Mouse (Mus musculus) CH12.LX (cell line): ENCODE results near the gene Pdp2. TPM values are rescaled to one million over a fixed set of nuclear protein-coding genes. Genes with fewer than 3 reads are reported as not detected.

Experiments used
- DNase-seq: peaks from one replicate; pipeline ENCODE4 v3.0.0-alpha.2; 2013; ENCODE audit errors: extremely low read depth
- H3K27ac ChIP-seq: 2 replicates; pipeline ENCODE4 v1.5.1; 2012; ENCODE audit warnings: low read depth, mild to moderate bottlenecking, control low read depth, moderate library complexity; ENCODE audit not compliant: insufficient read depth
- H3K27me3 ChIP-seq: replicated peaks from 2 replicates; pipeline ENCODE3; 2012; ENCODE audit warnings: inconsistent platforms
- H3K36me3 ChIP-seq, 2 experiments: replicated peaks in 1 of 2; 2 replicates each; pipeline versions ENCODE3 to v1.6.1; 2012; ENCODE audit warnings: inconsistent platforms in 1 of 2, low read length in 1 of 2, mild to moderate bottlenecking in 1 of 2, mixed read lengths in 1 of 2, moderate library complexity in 1 of 2; ENCODE audit not compliant: control insufficient read depth in 1 of 2, insufficient read depth in 1 of 2
- H3K4me1 ChIP-seq, 2 experiments: 2 replicates each; pipeline ENCODE4 v1.6.1; 2012; ENCODE audit warnings: inconsistent platforms in 1 of 2, moderate library complexity in 1 of 2; ENCODE audit not compliant: insufficient read depth in 2 of 2, control insufficient read depth in 1 of 2
- H3K4me2 ChIP-seq: 2 replicates; pipeline ENCODE4 v1.6.1; 2012; ENCODE audit warnings: low read depth, mild to moderate bottlenecking, control low read depth; ENCODE audit not compliant: poor library complexity, insufficient read depth, severe bottlenecking
- H3K4me3 ChIP-seq, 3 experiments: fragments of 150-350 bp in 1 of 3; sonication (generic) in 1 of 3; replicated peaks in 1 of 3; 2 replicates each; pipeline versions ENCODE3 to v1.5.1; 2011 to 2012; ENCODE audit warnings: low read depth in 2 of 3, low read length in 2 of 3, mild to moderate bottlenecking in 2 of 3, moderate library complexity in 2 of 3, control low read depth in 1 of 3, improper control_type of control experiment in 1 of 3, inconsistent platforms in 1 of 3, mixed read lengths in 1 of 3; ENCODE audit not compliant: poor library complexity in 1 of 3
- H3K79me2 ChIP-seq: replicated peaks from 2 replicates; pipeline ENCODE4 v1.6.1; 2012; ENCODE audit warnings: mild to moderate bottlenecking, moderate library complexity; ENCODE audit not compliant: control insufficient read depth, poor library complexity, insufficient read depth, severe bottlenecking; ENCODE audit errors: extremely low read depth
- H3K9ac ChIP-seq: 2 replicates; pipeline ENCODE4 v1.6.1; 2012; ENCODE audit warnings: low read depth, mild to moderate bottlenecking, control low read depth, moderate library complexity; ENCODE audit not compliant: insufficient read depth
- H3K9me3 ChIP-seq: replicated peaks from 2 replicates; pipeline ENCODE3; 2012; ENCODE audit warnings: low read length, inconsistent platforms, mixed read lengths
- BHLHE40 ChIP-seq: IDR thresholded peaks from 2 replicates; pipeline ENCODE4 v1.6.1; 2011; ENCODE audit warnings: mild to moderate bottlenecking, low read depth, low read length, improper control_type of control experiment
- CHD1 ChIP-seq: IDR thresholded peaks from 2 replicates; pipeline ENCODE4 v1.6.1; 2012; ENCODE audit warnings: low read depth, low read length, improper control_type of control experiment, inconsistent platforms
- CTCF ChIP-seq, 2 experiments: IDR thresholded peaks in 1 of 2; conservative IDR thresholded peaks in 1 of 2; 2 replicates each; pipeline ENCODE4 v1.5.1; 2011 to 2012; ENCODE audit warnings: low read depth in 2 of 2, low read length in 2 of 2, improper control_type of control experiment in 1 of 2, inconsistent platforms in 1 of 2, mild to moderate bottlenecking in 1 of 2, moderate library complexity in 1 of 2
- E2F4 ChIP-seq: IDR thresholded peaks from 2 replicates; pipeline ENCODE4 v1.6.1; 2011; ENCODE audit warnings: low read depth, low read length, improper control_type of control experiment; ENCODE audit not compliant: insufficient replicate concordance
- ELF1 ChIP-seq: IDR thresholded peaks from 2 replicates; pipeline ENCODE4 v1.6.1; 2014; ENCODE audit warnings: low read depth, mild to moderate bottlenecking, inconsistent platforms, low read length, improper control_type of control experiment
- EP300 ChIP-seq: IDR thresholded peaks from 2 replicates; pipeline ENCODE4 v1.6.1; 2011; ENCODE audit warnings: low read length, improper control_type of control experiment
- ETS1 ChIP-seq: conservative IDR thresholded peaks from 2 replicates; pipeline ENCODE4 v1.6.1; 2012; ENCODE audit warnings: low read depth, mild to moderate bottlenecking, inconsistent platforms, low read length, improper control_type of control experiment, moderate library complexity
- GABPA ChIP-seq: IDR thresholded peaks from 2 replicates; pipeline ENCODE4 v1.6.1; 2012; ENCODE audit warnings: low read depth, low read length, improper control_type of control experiment, inconsistent platforms; ENCODE audit not compliant: insufficient replicate concordance
- HCFC1 ChIP-seq: IDR thresholded peaks from 2 replicates; pipeline ENCODE4 v1.6.1; 2012; ENCODE audit warnings: low read depth, mild to moderate bottlenecking, inconsistent platforms, low read length, improper control_type of control experiment
- IRF4 ChIP-seq: IDR thresholded peaks from 2 replicates; pipeline ENCODE4 v1.6.1; 2014; ENCODE audit warnings: low read depth, mild to moderate bottlenecking, inconsistent platforms, low read length, improper control_type of control experiment
- JUN ChIP-seq: IDR thresholded peaks from 2 replicates; pipeline ENCODE4 v1.6.1; 2011; ENCODE audit warnings: low read depth, mild to moderate bottlenecking, low read length, improper control_type of control experiment, moderate library complexity; ENCODE audit not compliant: insufficient read depth
- KAT2A ChIP-seq: IDR thresholded peaks from 2 replicates; pipeline ENCODE4 v1.6.1; 2012; ENCODE audit warnings: low read length, improper control_type of control experiment, inconsistent platforms; ENCODE audit not compliant: insufficient replicate concordance
- MAFK ChIP-seq: IDR thresholded peaks from 2 replicates; pipeline ENCODE4 v1.6.1; 2011; ENCODE audit warnings: low read length, improper control_type of control experiment; ENCODE audit not compliant: insufficient replicate concordance
- MAX ChIP-seq: IDR thresholded peaks from 2 replicates; pipeline ENCODE4 v1.6.1; 2011; ENCODE audit warnings: low read length, improper control_type of control experiment
- MEF2A ChIP-seq: IDR thresholded peaks from 2 replicates; pipeline ENCODE4 v1.6.1; 2014; ENCODE audit warnings: low read depth, mild to moderate bottlenecking, inconsistent platforms, low read length, improper control_type of control experiment, borderline replicate concordance
- MYC ChIP-seq: IDR thresholded peaks from 2 replicates; pipeline ENCODE4 v1.6.1; 2011; ENCODE audit warnings: low read depth, mild to moderate bottlenecking, improper control_type of control experiment, low read length
- NELFE ChIP-seq: IDR thresholded peaks from 2 replicates; pipeline ENCODE4 v1.6.1; 2011; ENCODE audit warnings: low read depth, low read length, improper control_type of control experiment
- NRF1 ChIP-seq: IDR thresholded peaks from 2 replicates; pipeline ENCODE4 v1.6.1; 2014; ENCODE audit warnings: low read depth, mild to moderate bottlenecking, inconsistent platforms, low read length, improper control_type of control experiment, moderate library complexity
- POLR2A ChIP-seq: IDR thresholded peaks from 2 replicates; pipeline ENCODE4 v1.6.1; 2011; ENCODE audit warnings: low read depth, mild to moderate bottlenecking, improper control_type of control experiment, low read length
- POLR2AphosphoS2 ChIP-seq: IDR thresholded peaks from 2 replicates; pipeline ENCODE4 v1.6.1; 2011; ENCODE audit warnings: low read depth, low read length, improper control_type of control experiment
- RAD21 ChIP-seq: IDR thresholded peaks from 2 replicates; pipeline ENCODE4 v1.6.1; 2011; ENCODE audit warnings: low read depth, mild to moderate bottlenecking, low read length, improper control_type of control experiment, moderate library complexity
- TBP ChIP-seq: conservative IDR thresholded peaks from 2 replicates; pipeline ENCODE4 v1.6.1; 2011; ENCODE audit warnings: low read depth, low read length, improper control_type of control experiment
- UBTF ChIP-seq: IDR thresholded peaks from 2 replicates; pipeline ENCODE4 v1.6.1; 2012; ENCODE audit warnings: low read depth, mild to moderate bottlenecking, inconsistent platforms, low read length, improper control_type of control experiment, moderate library complexity
- USF1 ChIP-seq: IDR thresholded peaks from 2 replicates; pipeline ENCODE4 v1.6.1; 2014; ENCODE audit warnings: low read depth, mild to moderate bottlenecking, inconsistent platforms, low read length, improper control_type of control experiment
- USF2 ChIP-seq: conservative IDR thresholded peaks from 2 replicates; pipeline ENCODE4 v1.6.1; 2011; ENCODE audit warnings: low read depth, low read length, improper control_type of control experiment
- ZC3H11A ChIP-seq: IDR thresholded peaks from 2 replicates; pipeline ENCODE4 v1.6.1; 2012; ENCODE audit warnings: low read depth, mild to moderate bottlenecking, inconsistent platforms, low read length, improper control_type of control experiment
- ZMIZ1 ChIP-seq: IDR thresholded peaks from 2 replicates; pipeline ENCODE4 v1.6.1; 2012; ENCODE audit warnings: low read depth, mild to moderate bottlenecking, inconsistent platforms, low read length, improper control_type of control experiment
- dilution Hi-C: fragments of 300-500 bp; cut with MboI; formaldehyde crosslinking; loops from 2 replicates; pipeline ENCODE4 v1.14.3; 2020; ENCODE audit warnings: low sequenced_read_pairs; ENCODE audit not compliant: extremely low pct_unique_long_range_greater_than_20kb, extremely low pct_ligation_motif_present
- in situ Hi-C: fragments of 300-500 bp; cut with MboI; formaldehyde crosslinking; loops from 3 replicates; pipeline ENCODE4 v1.14.3; 2019; ENCODE audit warnings: low sequenced_read_pairs, low pct_ligation_motif_present, low pct_unique_long_range_greater_than_20kb, mixed read lengths
- polyA plus RNA-seq: library from polyadenylated mRNA; unstranded; fragments of >175 nt; gene quantifications from 2 replicates; pipeline ENCODE4 v1.2.1, GENCODE M21; 2012; ENCODE audit warnings: low read depth; ENCODE audit not compliant: insufficient read length
- total RNA-seq, 2 experiments: library from RNA; depleted of rRNA; stranded (reverse); fragments of 300-350 nt in 1 of 2; fragments of >200 nt in 1 of 2; gene quantifications; 2 replicates each; pipeline ENCODE4 v1.2.3; 2012 to 2014

Gene Pdp2
- total and polyA plus RNA-seq, 3 experiments: 7.6 to 9.6 (median 8.7) TPM

GRCm38 (mm10) chr8:104584522-104584921, 6.7 kb upstream of the Pdp2 start:
- Histone ChIP-seq H3K9me3 (peaks cover 11% of the 10 kb centered on the region), H3K27me3 (no peaks in the 10 kb centered on the region), H3K9ac (no peak overlapping the region), H3K36me3 (no peaks in the 10 kb centered on the region), H3K4me2 (no peak overlapping the region), H3K27ac (no peak overlapping the region), H3K79me2 (no peaks in the 10 kb centered on the region), H3K4me3 (no peak overlapping the region), H3K4me1 (no peaks in the 10 kb centered on the region; a peak in 1 of 4 replicates)
- DNase-seq: no peak
- TF ChIP-seq ETS1: no peak
- TF ChIP-seq E2F4: no peak
- no peak for TF ChIP-seq RAD21
- no peak for TF ChIP-seq TBP
- TF ChIP-seq MEF2A: no peak
- TF ChIP-seq USF2: no peak
- no peak for TF ChIP-seq ELF1
- TF ChIP-seq ZMIZ1: no peak
- TF ChIP-seq UBTF: no peak
- no peak for TF ChIP-seq POLR2AphosphoS2
- no peak for TF ChIP-seq EP300
- TF ChIP-seq MAFK: no peak
- TF ChIP-seq GABPA: no peak
- no peak for TF ChIP-seq CHD1
- no peak for TF ChIP-seq JUN
- no peak for TF ChIP-seq ZC3H11A
- TF ChIP-seq CTCF (conservative IDR thresholded peaks at IDR 0.05 in 1 of 2, IDR thresholded peaks at IDR 0.05 in 1 of 2; ENCODE audit: low read depth in 2 of 2, low read length in 2 of 2): no peak
- no peak for TF ChIP-seq MYC
- dilution Hi-C loops: no loop called here
- in situ Hi-C loops: no loop called here

GRCm38 (mm10) chr8:104590284-104590683, 967 bp upstream of the Pdp2 start:
- DNase-seq: no peak
- H3K9me3 ChIP-seq: no peaks in the 10 kb centered on the region
- no peak overlapping the region for H3K4me2 ChIP-seq
- dilution Hi-C loops: no loop called here
- peaks cover 18 to 21% of the 10 kb centered on the region in 2 experiments for H3K36me3 ChIP-seq
- TF ChIP-seq USF1 (no peak), NRF1 (no peak), ELF1 (no peak), MAFK (no peak), POLR2A (no peak), ZMIZ1 (no peak), HCFC1 (no peak), IRF4 (no peak), NELFE (no peak), BHLHE40 (no peak), JUN (no peak), MAX (no peak), RAD21 (no peak), KAT2A (no peak), GABPA (no peak), MYC (no peak)
- H3K9ac ChIP-seq: no peak overlapping the region
- H3K27ac ChIP-seq: no peak overlapping the region
- H3K27me3 ChIP-seq: no peaks in the 10 kb centered on the region
- H3K4me1 ChIP-seq: peaks cover 3 to 23% of the 10 kb centered on the region in 2 experiments; a peak in 2 of 4 replicates
- in situ Hi-C loops: no loop called here
- H3K79me2 ChIP-seq: peaks cover 7% of the 10 kb centered on the region; the same call in 1 of the 2 replicates
- no peak overlapping the region for H3K4me3 ChIP-seq
